Mouse (Mus musculus) thymus, postnatal 36 days (tissue): Measurements from ENCODE around the gene Rtn4rl2.

Experiments used
- DNase-seq, 2 experiments: peaks; one replicate each; pipeline ENCODE4 v3.0.0; 2022; ENCODE audit warnings: mixed read lengths in 2 of 2

Rtn4rl2 gene

GRCm38 (mm10) chr2:84841905-84842304 is 44.6 kb downstream of the Rtn4rl2 start:
- DNase-seq = peak; percentile 46 to 55

GRCm38 (mm10) chr2:84840748-84841563 is 45.6 kb downstream of the Rtn4rl2 start:
- DNase-seq = no peak

GRCm38 (mm10) chr2:84840016-84840747 is 46.3 kb downstream of the Rtn4rl2 start:
- peak; percentile 68 to 73 for DNase-seq

- DNase-seq = peak; percentile 59 to 64
Measured at GRCm38 (mm10) chr2:84838993-84839980, 47.2 kb downstream of the Rtn4rl2 start.

GRCm38 (mm10) chr2:84838593-84838949 is 47.9 kb downstream of the Rtn4rl2 start, which contains the start of gene Slc43a1:
Gene Slc43a1 (plus strand): TSS chr2:84838850.
- DNase-seq = no peak

- peak; percentile 58 to 64 for DNase-seq
Measured at GRCm38 (mm10) chr2:84837817-84838592, 48.5 kb downstream of the Rtn4rl2 start.

- peak; percentile 69 to 82 for DNase-seq
Measured at GRCm38 (mm10) chr2:84837107-84837506, 49.4 kb downstream of the Rtn4rl2 start.

- DNase-seq = peak; percentile 73
Measured at GRCm38 (mm10) chr2:84831666-84832391, 54.7 kb downstream of the Rtn4rl2 start.

- no peak for DNase-seq
Measured at GRCm38 (mm10) chr2:84827283-84827920, 59.1 kb downstream of the Rtn4rl2 start.

- DNase-seq = peak; percentile 63 to 66
Measured at GRCm38 (mm10) chr2:84826488-84827282, 59.8 kb downstream of the Rtn4rl2 start, which contains the start of gene Timm10. Gene Timm10 (plus strand): TSS chr2:84826997.

GRCm38 (mm10) chr2:84823237-84823636 is 63.3 kb downstream of the Rtn4rl2 start:
- DNase-seq = no peak

GRCm38 (mm10) chr2:84822552-84822951 is 64.0 kb downstream of the Rtn4rl2 start, which contains the start of gene Smtnl1:
Gene Smtnl1 (minus strand): TSS chr2:84822652.
- DNase-seq = no peak
